Mouse (Mus musculus): ENCODE results near the gene Rpl22. TPM values are rescaled to one million over a fixed set of nuclear protein-coding genes. Genes with fewer than 3 reads are reported as not detected.
A peak's percentile ranks its signal among the peaks of the same experiment; 100 is the strongest.

Rpl22 gene
- polyA plus RNA-seq, 1 experiment from 2014 or later, result 387 TPM

DNA sequence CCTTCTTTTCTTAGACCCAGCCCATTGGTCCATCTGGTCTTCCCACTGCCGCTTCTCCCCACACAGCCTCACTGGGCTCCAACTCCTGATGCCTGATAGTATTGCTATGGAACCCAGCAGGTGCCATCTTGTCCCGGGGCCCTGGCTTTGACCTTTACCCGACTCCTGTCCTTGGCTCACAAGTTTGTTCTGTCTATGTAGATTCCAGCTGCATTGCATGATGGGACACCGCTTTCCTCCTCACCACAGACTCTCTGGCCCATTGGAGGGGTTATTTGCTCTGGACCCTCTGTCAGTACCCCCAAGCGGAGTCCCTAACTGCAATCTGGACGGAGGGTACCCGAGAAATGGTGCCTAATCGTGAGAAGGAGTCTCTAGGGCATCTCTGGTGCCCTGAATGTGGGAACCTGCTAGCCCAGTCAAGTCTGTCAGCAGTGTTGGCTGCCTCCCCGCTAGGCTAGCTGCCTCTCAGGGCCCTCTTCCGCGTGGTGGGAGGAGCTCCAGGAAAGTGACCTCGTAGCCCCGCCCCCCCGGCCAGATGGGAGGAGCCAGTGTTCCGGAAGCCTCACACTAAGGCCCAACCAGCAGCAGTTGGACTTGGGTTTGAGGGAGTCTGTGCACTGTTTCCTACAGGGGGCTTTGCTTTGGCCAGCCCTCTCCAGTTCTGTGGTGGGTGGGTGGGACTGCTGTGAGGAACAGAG lies 15.2 kb downstream of the Rpl22 start:
- Histone ChIP-seq H3K4me3 (replicated peaks) (no peak overlapping the region), H3K9ac (no peak overlapping the region), H3K36me3 (0 out of 2 replicates have a peak, but pooled peaks cover under 1% of the 10 kb centered on the region), H3K9me3 (replicated peaks) (no peaks in the 10 kb centered on the region), H3K27me3 (peaks cover 84% of the 10 kb centered on the region), H3K27ac (no peak overlapping the region), H3K4me1 (peaks cover 34% of the 10 kb centered on the region), H3K4me2 (no peak overlapping the region)
- WGBS, result 38% methylated on average over 15 of the region's 15 CpGs
- ATAC-seq (replicated peaks; ENCODE audit: low FRiP score), result no peak

DNA sequence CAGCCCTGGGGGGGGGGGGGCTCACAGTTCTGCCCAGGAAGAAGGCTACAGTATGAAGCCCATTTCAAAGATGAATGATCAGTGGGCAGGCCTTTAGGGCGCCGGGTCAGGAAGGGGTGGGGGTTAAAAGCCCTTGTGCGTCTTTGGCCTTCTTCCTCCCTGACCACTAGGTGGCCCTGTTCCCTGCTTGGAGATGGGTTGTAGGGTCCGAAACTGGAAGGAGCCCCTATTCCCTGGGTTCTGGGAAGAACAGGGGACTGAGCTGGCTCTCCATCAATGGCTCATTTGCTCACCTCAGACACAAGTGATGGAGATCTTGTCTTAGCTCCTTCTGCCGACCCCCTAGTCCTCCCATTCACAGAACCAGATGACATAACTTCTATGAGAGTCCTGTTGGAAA lies 17.8 kb downstream of the Rpl22 start:
- no peak overlapping the region for H3K9ac ChIP-seq
- no peak overlapping the region for H3K27ac ChIP-seq
- no peak overlapping the region for H3K4me2 ChIP-seq
- H3K4me1 ChIP-seq, result peaks cover 32% of the 10 kb centered on the region
- peaks cover 75% of the 10 kb centered on the region for H3K27me3 ChIP-seq
- ATAC-seq (replicated peaks; ENCODE audit: low FRiP score), result no peak
- H3K4me3 ChIP-seq (replicated peaks), result no peak overlapping the region
- no peaks in the 10 kb centered on the region for H3K36me3 ChIP-seq
- WGBS, result 8% methylated on average over 5 of the region's 5 CpGs
- no peaks in the 10 kb centered on the region for H3K9me3 ChIP-seq (replicated peaks)

DNA sequence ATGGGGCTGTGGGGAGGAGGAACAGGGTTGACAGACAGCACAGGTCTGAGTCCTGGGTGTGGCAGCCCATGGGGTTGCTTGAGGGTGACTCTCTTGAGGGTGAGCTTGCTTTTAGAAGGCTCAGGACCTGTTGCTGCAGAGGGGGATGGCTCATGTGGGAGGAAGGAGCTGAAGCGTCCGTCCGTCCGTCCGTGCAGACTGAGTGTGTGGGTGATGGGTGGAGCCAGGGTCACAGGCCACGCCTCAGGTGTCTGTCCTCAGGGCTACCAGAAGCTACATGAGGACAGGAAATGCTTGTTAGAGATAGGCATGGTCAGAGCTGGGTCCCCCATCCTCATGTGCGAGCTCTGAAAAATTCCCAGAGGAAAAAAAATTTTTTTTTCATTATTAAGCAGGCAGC lies 19.1 kb downstream of the Rpl22 start:
- H3K9ac ChIP-seq, result no peak overlapping the region
- ATAC-seq (replicated peaks; ENCODE audit: low FRiP score), result no peak
- H3K9me3 ChIP-seq (replicated peaks), result no peaks in the 10 kb centered on the region
- no peak overlapping the region for H3K27ac ChIP-seq
- H3K4me1 ChIP-seq, result peaks cover 19% of the 10 kb centered on the region
- no peak overlapping the region for H3K4me3 ChIP-seq (replicated peaks)
- WGBS, result 48% methylated on average over 7 of the region's 7 CpGs
- no peak overlapping the region for H3K4me2 ChIP-seq
- H3K27me3 ChIP-seq, result peaks cover 75% of the 10 kb centered on the region
- no peaks in the 10 kb centered on the region for H3K36me3 ChIP-seq

DNA sequence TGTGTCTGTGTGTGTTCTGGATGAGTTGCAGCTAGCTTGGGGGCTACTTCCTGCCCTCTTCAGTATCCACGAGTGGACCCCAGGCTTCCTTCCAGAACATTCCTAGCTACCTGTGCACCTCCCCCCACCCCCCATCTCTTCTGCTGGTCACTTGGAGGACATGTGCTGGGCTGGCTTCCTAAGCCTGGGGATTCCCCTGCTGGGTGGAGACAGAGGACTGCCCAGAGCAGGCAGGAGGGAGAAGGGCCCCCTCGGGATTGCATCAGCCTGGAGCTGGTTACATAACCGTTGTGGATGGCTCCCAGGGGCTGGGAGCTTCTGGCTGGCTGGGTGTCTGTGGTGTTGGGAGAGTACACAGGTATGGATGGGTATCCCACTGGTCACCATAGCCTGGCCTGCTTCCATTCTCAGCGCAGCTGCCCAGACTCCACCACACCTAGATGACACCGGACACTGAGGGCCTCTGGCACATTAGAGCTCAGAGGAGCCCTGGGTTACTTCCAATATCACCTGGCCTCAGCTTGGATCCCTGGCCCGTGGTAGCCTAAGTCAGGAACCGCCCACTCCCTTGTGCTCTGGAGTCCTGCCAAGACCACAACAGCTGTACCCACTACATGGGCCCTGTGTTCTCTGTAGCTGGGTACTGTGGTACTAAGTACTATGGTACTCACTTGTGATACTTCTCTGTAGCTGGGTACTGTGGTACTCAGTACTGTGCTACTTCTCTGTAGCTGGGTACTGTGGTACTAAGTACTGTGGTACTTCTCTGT lies 19.8 kb downstream of the Rpl22 start:
- WGBS, result 48% methylated on average over 7 of the region's 7 CpGs
- Histone ChIP-seq H3K9ac (no peak overlapping the region), H3K4me1 (peaks cover 21% of the 10 kb centered on the region), H3K9me3 (replicated peaks) (no peaks in the 10 kb centered on the region), H3K4me3 (replicated peaks) (no peak overlapping the region), H3K36me3 (no peaks in the 10 kb centered on the region), H3K4me2 (no peak overlapping the region), H3K27ac (no peak overlapping the region), H3K27me3 (peaks cover 75% of the 10 kb centered on the region)
- ATAC-seq (replicated peaks; ENCODE audit: low FRiP score), result no peak

DNA sequence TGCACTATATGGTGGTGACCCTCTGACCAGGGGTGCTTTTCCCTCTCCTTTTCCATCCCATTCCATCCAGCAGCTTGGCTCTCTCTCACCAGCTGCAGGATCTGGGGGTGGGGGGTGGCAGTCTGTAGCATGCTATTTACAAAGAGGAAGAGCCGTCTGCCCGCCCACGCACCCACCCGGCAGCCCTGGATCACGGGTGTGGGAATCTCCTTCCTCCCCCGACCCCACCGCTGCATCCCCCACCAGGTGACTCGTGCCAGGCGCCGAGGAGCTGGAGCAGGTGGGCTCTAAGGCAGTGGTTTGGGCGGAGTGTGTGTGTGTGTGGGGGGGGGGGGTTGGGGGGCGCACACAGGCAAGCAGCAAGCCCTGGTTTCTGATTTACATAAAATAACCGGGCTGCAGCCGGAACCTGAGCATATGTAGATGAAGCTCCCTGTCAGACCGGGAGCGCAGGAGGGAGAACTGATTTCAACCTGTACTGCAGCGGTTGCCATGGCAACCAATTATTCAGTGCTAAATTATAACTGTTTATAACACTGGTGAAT lies 24.4 kb downstream of the Rpl22 start:
- Histone ChIP-seq H3K4me2 (no peak overlapping the region), H3K27ac (no peak overlapping the region), H3K9me3 (replicated peaks) (no peaks in the 10 kb centered on the region), H3K4me3 (replicated peaks) (no peak overlapping the region), H3K27me3 (peaks cover 58% of the 10 kb centered on the region), H3K4me1 (peaks cover 21% of the 10 kb centered on the region), H3K9ac (no peak overlapping the region), H3K36me3 (no peaks in the 10 kb centered on the region)
- no peak for ATAC-seq (replicated peaks; ENCODE audit: low FRiP score)
- 3% methylated on average over 17 of the region's 17 CpGs for WGBS

DNA sequence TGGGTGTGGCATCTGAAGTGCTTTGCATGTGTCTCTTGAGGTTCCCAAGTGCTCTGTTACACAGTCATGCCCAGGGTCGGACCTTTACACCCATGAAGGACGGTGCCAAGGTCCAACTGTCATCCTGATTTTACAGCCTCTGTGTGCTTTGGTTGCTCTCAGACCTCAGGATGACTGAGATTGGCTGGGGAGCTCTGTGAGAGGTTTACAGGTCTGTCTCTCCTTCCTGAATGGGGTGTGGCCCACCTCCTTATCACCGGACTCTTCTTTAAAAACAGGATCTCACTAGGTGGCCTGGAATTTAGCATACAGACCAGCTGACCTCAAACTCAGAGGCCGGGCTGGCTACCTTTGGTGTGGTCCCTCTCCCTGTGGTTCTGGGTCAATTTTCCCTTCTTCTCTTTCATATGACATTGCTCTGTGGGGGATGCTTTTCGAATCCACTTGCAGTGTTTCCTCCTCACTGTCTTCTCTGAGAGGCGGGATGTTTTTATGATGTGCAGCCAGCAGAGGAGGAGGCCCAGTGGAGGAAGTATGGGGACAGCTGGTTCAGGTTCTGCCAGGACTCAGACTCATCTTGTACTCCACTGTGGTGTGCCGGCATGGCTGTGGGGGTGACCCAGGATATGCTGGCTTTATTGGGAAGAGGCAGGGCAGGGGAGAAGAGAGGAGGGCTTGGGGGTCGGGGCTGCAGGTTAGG lies 25.3 kb downstream of the Rpl22 start:
- Histone ChIP-seq H3K9ac (no peak overlapping the region), H3K4me2 (no peak overlapping the region), H3K36me3 (no peaks in the 10 kb centered on the region), H3K4me3 (replicated peaks) (no peak overlapping the region), H3K4me1 (peaks cover 17% of the 10 kb centered on the region), H3K27ac (no peak overlapping the region), H3K9me3 (replicated peaks) (no peaks in the 10 kb centered on the region), H3K27me3 (peaks cover 55% of the 10 kb centered on the region)
- 25% methylated on average over 8 of the region's 8 CpGs for WGBS
- no peak for ATAC-seq (replicated peaks; ENCODE audit: low FRiP score)

DNA sequence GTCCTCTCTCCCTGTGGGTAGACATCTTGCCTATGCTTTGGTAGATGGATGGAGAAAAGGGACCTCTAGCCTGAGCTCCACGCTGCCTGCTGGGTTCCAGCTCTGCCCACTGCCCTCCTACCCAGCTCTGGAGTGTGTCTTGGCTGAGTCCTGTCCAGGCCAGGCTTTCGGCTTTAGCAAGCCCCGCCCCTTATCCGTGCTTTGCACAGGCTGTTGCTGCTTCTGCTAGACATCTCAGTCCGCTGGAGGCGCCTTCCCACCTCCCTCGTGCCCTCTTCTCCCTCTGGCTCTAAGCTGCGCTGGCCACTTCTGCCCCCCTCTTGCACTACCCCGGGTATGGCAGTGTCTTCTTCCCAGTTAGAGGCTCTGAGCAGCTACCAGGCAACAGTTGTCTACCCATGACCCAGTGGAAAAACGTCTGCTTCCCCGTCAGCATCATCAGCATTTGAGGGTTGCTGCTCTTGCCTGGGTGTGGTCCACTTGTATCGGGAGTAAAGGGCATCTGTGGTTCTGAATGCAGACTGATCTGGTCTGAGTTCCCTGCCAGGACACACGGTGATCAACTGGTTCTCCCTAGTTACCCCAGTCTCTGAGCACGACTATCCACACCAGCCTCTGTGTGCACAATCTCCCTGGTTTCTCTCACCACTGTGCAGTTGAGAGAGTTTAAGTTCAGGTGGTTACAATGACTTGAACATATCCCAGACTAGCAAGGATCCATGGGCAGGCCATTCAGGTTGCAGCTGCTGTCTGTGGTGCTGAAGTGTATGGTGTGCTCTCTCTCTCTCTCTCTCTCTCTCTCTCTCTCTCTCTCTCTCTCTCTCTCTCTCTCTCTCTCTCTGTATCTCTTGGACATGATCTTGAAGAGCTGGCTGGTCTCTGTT lies 26.1 kb downstream of the Rpl22 start:
- peaks cover 17% of the 10 kb centered on the region for H3K4me1 ChIP-seq
- H3K27me3 ChIP-seq, result peaks cover 55% of the 10 kb centered on the region
- H3K9ac ChIP-seq, result no peak overlapping the region
- H3K4me3 ChIP-seq (replicated peaks), result no peak overlapping the region
- no peak overlapping the region for H3K4me2 ChIP-seq
- H3K36me3 ChIP-seq, result no peaks in the 10 kb centered on the region
- no peak overlapping the region for H3K27ac ChIP-seq
- no peak for ATAC-seq (replicated peaks; ENCODE audit: low FRiP score)
- WGBS, result 17% methylated on average over 14 of the region's 14 CpGs
- no peaks in the 10 kb centered on the region for H3K9me3 ChIP-seq (replicated peaks)

DNA sequence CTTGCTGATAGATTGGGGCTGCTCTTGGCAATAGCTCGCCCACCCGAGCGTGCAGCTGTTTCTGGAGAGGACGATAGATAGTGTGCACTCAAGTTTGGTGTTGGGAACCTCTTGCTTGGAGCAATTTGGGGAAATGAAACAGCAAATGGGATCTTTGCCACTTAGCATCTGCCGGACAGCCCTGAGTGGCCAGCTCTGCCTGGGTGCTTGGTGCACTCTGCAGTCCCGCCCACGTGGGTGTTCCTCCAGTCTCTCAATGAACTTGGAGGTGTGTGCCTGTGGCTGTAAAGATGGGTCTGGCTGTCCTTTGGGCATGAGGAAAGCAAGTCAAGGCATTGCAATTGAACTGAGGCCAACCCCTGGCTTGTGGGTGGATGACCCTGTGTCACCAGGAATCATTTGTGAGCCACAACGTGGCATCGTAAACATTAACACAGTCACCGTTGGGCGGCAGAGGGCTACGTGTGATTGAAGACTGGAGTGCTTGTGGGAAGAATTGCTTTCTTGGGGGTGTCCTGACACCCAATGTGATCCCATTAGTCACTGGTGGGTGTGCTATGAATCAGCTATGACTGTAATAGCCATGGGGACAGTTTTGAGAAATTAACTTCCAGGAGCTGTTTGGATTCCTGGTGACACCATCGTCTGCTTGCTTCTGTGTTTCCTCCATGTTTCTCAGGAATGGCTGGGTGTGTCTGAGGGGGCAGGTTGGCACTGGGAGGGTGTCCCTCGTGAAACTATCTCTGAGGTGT lies 28.5 kb downstream of the Rpl22 start:
- H3K4me3 ChIP-seq (replicated peaks), result no peak overlapping the region
- no peak overlapping the region for H3K27ac ChIP-seq
- H3K9me3 ChIP-seq (replicated peaks), result no peaks in the 10 kb centered on the region
- H3K9ac ChIP-seq, result no peak overlapping the region
- peaks cover 38% of the 10 kb centered on the region for H3K27me3 ChIP-seq
- no peaks in the 10 kb centered on the region for H3K36me3 ChIP-seq
- H3K4me2 ChIP-seq, result no peak overlapping the region
- WGBS, result 62% methylated on average over 14 of the region's 14 CpGs
- no peak for ATAC-seq (replicated peaks; ENCODE audit: low FRiP score)
- H3K4me1 ChIP-seq, result peaks cover 17% of the 10 kb centered on the region

DNA sequence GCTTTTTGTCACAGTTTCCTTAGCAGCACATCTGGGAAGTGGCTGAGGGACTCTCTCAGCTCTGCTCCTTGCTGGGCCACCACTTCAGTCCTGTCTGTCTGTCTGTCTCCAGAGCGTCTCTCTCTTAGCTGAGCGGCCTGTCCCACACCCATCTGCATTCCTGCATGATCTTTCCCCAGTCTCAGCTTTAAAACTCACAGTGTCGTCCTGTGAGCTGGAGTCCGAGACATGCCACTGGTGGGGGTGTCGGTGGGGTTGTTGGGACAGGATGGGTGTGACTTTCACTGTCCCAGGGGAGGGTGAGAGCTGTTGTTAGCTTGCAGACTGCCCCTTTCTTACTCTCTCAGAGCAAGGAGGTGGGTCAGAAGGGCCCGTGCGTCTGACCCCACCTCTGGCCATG lies 30.1 kb downstream of the Rpl22 start:
- peaks cover 16% of the 10 kb centered on the region for H3K4me1 ChIP-seq
- H3K4me2 ChIP-seq, result no peak overlapping the region
- H3K27me3 ChIP-seq, result peaks cover 32% of the 10 kb centered on the region
- WGBS, result 78% methylated on average over 7 of the region's 7 CpGs
- H3K9me3 ChIP-seq (replicated peaks), result no peaks in the 10 kb centered on the region
- no peak for ATAC-seq (replicated peaks; ENCODE audit: low FRiP score)
- H3K27ac ChIP-seq, result no peak overlapping the region
- H3K9ac ChIP-seq, result no peak overlapping the region
- no peaks in the 10 kb centered on the region for H3K36me3 ChIP-seq
- no peak overlapping the region for H3K4me3 ChIP-seq (replicated peaks)

DNA sequence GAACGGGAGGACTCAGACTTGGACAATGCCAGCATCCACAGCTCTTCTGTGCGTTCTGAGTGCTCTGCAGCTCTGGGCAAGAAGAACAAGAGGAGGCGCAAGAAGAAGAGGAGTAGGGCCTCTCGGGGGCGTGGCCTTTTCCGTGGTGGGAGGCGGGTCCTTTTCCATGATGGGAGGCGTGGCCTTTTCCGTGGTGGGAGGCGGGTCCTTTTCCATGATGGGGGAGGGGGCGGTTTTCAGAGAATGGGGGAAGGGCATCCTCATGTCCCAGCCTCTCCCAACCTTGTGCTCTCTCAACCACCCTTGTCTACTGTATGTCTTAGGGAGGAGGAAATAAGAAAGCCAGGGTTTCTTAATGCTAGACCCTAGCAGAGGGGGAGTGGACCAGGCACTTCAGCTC lies 34.2 kb downstream of the Rpl22 start:
- 6% methylated on average over 11 of the region's 11 CpGs for WGBS
- Histone ChIP-seq H3K27me3 (peaks cover 9% of the 10 kb centered on the region), H3K36me3 (no peaks in the 10 kb centered on the region), H3K4me3 (replicated peaks) (no peak overlapping the region), H3K4me1 (peaks cover 34% of the 10 kb centered on the region), H3K9me3 (replicated peaks) (no peaks in the 10 kb centered on the region), H3K4me2 (no peak overlapping the region), H3K27ac (no peak overlapping the region), H3K9ac (no peak overlapping the region)
- ATAC-seq (replicated peaks; ENCODE audit: low FRiP score), result no peak

DNA sequence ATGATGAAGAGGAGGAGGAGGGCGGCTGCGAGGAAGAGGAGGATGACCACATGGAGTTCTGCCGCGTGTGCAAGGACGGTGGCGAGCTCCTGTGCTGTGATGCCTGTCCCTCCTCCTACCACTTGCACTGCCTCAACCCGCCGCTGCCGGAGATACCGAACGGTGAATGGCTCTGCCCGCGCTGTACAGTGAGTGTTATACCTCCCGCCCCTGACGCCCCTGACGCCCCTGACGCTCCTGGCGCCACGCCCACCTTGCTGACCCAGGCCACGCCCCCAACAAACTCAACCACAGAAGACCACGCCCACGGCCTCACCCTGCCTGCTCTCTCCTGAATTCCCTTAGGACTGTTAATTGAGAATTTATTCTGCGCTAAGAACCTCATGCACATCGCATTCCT lies 35.3 kb downstream of the Rpl22 start:
- Histone ChIP-seq H3K4me1 (peaks cover 34% of the 10 kb centered on the region), H3K9ac (no peak overlapping the region), H3K36me3 (no peaks in the 10 kb centered on the region), H3K9me3 (replicated peaks) (no peaks in the 10 kb centered on the region), H3K27me3 (peaks cover 9% of the 10 kb centered on the region), H3K27ac (no peak overlapping the region), H3K4me3 (replicated peaks) (peak overlapping the region; percentile 20), H3K4me2 (peak overlapping the region; percentile 53)
- peak; percentile 76 for ATAC-seq (replicated peaks; ENCODE audit: low FRiP score)
- WGBS, result 1% methylated on average over 24 of the region's 24 CpGs

All from kidney, embryonic 15.5 days (tissue).